Mouse (Mus musculus): Measurements from ENCODE around the gene Surf6.

The Surf6 gene

DNA sequence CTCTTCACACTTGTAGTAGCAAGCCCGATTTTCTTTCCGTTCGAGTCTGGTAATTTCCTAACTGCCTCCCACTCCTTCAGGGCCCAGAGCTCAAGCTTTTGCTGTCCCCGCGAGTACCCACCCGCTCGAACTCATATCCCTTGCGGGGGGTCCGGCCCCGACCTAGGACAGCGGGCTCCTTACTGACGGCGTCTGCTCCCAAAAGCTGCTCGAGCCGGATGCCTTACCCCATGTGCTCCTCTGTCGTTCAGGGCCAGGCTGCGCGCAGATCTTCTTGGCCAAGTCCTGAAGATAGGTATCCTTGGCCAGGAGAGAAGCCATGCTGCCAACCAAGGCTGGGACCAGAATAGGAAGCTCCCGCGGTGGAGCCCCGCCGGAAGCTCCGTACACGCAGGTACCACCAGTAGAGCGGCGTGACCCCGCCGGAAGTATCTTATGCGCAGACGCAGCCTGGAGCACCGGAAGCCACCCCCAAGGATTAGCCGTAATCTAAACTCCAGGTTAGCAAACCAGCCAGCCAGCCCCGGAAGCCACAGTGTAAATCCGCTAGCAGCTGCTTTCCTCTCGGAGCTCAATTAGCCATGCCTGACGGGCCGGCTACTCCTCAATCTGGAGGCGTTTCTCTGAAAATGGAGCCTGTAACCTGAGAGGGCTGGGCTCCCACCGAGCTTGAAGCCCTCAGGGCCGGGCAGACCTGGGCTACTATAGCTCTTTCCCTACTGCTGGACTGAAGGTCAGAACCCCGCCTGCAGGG lies at the start of gene Surf6:
Gene Surf6 (minus strand): TSS at position 413 of the 754 bp plus-strand sequence.
- DNase-seq, result peak; percentile 94

- DNase-seq, result no peak
Observed at GRCm38 (mm10) chr2:26952193-26952592, 49.5 kb upstream of the Surf6 start.

GRCm38 (mm10) chr2:26951346-26951905 lies 48.7 kb upstream of the Surf6 start:
- peak; percentile 28 to 34 for DNase-seq

DNA sequence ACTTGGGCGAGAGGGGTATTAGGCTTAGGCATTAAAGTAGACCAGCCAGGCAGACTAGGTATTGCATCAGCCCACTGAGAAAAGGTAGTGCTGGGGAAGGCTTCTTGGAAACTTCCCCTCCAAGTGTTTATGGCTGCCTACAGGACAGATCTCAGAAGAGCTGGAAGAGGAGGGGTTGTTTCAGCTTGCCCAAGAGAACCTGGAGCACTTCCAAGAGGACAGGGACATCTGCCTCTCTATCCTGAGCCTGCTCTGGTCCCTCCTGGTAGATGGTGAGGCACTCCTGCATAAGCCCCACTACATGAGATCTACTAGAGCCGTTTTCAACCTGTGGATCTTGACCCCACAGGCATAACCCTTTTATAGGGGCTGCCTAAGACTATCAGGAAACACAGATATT lies 47.7 kb upstream of the Surf6 start:
- peak; percentile 41 to 42 for DNase-seq

DNA sequence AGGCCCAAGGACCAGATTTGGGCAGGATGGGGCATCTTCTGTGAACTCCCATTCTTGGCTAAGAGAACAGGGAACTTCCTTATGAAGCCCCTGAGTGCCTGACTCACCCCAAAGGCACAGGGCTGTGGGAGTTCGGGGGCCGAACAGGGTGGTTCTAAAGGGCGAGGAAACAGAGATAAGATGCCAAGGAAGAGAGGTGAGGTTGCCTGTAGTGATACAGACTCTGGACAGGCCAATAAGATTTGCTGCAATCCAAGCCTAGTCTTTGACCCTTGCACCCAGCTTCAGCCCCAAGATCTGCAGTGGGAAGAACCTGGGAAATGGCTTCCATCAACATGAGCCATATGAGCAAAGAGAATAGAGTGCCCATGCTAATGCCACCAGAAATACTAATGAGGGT lies 40.6 kb upstream of the Surf6 start:
- DNase-seq, result no peak

- DNase-seq, result no peak
Observed at GRCm38 (mm10) chr2:26941539-26941938, 38.9 kb upstream of the Surf6 start.

DNA sequence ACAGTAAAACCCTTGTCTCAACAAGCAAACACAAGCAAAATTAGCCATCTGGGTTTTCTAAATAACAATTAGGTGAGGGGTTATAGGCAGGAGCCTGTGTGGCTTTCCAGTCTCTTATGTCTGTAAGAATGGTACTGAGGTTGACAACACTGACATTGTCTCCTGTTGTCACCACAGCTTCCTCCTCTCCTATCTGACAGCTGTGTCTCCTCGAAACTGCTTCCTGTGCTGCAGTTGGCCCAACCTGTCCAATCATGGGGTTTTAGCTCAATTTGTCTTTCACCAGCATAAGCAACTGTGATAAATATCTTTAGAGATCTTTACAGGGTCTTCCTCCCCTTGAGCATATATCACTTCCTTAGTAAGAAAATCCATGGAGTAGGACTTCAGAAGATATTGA lies 33.7 kb upstream of the Surf6 start:
- no peak for DNase-seq

GRCm38 (mm10) chr2:26935286-26935685 lies 32.6 kb upstream of the Surf6 start:
- DNase-seq, result no peak

- peak; percentile 94 to 96 for DNase-seq
Observed at GRCm38 (mm10) chr2:26933304-26934055, 30.8 kb upstream of the Surf6 start, which contains the start of the genes Surf4 and Stkld1. Gene Surf4 (minus strand): TSS chr2:26933928. Gene Stkld1 (plus strand): TSS chr2:26934047.

DNA sequence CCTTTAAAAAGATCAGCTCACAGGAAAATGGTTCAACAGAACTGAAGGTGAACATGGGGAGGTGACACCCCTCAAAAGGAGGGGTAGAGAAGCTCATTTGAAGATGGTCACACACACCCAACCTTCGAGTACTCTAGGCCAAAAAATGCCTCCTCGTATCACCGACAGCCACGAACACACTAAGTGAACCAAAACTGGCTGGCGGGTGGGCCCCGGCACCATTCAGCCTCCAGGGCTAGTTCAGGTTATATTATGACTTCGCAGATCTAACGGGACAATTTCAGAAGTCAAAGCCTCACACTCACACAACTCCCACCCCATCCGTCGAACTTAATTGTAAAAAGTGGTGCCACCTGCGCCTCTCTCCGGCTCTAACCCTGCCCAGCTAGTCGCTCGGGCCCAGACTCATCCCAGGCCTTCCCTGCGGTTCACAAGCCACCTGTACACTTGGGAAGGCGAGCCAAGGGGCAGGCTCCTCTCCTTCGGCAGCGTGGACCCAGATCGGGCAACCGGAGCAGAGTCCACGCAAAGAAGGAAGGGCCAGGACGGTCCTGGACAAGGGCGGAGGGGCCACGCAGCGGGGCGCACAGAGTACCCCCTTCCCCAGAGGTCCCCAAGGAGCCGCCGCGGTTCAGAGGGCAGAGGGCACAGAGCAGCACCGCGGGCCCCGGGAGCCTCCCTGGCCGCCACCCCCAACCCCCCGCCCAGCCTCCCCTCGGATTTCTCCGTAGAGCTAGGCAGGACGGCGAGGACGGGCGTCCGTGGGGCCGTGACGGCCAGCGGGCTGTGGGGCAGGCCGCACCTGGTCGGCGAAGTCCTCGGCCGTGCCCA lies 30.0 kb upstream of the Surf6 start:
- peak; percentile 64 to 67 for DNase-seq

DNA sequence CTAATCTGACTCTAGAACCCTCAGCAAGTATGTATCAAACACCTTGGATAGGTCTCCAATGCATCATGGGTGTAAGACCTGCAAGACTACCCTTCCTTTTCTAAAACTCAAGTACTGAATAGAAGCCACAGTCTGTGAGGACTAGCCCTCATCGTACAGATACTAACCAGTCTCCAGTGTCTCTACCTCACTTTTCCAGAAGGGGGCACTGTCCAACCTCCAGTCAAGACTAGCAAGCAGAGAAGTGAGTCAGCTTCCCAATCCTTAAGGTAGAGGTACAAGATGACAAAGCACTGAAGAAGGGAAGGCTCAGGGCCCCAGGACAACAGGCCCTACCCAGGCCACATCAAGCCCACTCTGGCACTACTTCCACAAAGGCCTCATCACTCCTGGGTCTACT lies 27.7 kb upstream of the Surf6 start:
- DNase-seq, result peak; percentile 83 to 88

DNA sequence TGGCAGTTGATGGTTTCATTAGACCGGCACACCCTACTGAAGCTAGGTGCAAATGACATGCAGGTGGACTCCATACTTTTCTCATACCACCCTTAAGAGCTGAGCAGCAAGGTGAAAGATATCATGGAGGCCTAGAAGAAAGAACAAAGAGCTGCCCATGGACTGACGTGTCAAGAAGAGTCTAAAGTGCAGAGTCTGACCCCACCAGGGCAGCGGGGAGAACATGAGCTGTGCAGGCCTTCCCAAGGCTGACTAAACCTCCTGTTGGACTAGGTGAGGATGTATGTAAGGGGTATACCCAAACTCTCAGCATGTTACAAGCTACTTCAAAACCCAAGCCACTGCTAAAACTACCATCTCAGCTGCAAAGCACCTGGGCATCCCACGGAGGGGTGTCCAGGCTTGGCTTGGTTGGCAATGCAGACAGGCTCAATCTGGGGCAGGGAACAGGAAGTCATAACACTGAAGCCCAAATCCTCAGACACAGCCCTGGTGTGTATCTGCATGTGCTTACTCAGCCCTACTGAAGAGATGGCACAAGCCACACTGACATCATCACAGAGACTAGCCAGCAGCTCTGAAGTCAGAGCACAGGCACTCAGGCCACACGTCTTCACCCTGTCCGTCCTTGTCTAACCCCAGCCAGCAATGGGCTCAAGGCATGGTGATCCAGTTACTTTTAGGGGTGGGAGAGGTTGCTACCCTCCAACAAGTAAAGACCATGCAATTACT lies 25.2 kb upstream of the Surf6 start:
- DNase-seq, result no peak

DNA sequence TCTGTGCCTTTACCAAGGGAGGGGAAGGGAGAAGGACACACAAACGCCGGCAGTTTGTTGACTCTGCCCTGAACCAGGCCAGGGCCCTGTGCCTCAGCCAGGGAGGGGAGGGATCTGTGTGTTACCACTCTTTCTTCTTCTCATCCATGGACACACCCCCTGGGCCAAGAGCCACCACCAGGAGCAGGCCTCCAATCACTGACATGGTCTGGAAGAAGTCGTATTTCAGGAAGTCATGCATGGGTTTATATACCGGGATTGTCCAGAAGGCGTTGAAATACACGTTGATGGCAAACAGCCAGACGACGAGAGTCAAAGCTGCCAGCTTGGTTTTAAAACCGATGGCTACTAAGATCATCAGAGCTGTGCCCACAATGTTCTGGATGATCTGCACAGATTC lies 19.1 kb upstream of the Surf6 start:
- no peak for DNase-seq

DNA sequence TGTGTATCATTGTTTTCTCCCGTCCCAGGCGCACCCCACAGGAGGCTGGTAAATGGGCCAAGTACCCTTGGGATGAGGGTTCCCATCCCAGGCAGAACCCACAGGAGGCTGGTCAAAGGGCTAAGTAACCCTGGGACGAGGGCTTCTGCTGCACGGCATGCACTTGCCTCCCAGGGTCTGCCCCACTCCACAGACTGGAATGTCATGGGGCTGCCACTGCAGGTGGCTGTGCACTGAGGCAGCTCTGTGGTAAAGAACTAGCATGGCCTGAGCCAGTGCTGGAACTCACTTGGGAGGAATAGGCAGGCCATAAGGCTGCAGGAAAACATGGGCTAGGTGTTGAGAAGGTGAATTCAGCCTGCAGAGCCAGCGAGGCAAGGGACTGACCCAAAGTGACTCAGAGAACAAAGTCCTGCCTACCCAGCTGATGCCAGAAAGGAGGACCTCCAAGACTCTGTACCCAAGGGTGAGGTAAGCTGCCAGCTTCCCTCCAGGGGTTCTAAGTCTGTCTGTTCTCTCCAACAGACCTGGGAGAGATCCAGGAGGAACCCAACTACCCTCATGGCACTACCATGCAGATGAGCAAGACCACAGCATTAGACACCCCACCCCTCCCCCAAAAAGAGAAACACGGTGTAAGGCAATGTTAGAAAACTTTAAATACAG lies 17.6 kb upstream of the Surf6 start:
- DNase-seq, result no peak

- DNase-seq, result no peak
Observed at GRCm38 (mm10) chr2:26919684-26920083, 17.0 kb upstream of the Surf6 start.

DNA sequence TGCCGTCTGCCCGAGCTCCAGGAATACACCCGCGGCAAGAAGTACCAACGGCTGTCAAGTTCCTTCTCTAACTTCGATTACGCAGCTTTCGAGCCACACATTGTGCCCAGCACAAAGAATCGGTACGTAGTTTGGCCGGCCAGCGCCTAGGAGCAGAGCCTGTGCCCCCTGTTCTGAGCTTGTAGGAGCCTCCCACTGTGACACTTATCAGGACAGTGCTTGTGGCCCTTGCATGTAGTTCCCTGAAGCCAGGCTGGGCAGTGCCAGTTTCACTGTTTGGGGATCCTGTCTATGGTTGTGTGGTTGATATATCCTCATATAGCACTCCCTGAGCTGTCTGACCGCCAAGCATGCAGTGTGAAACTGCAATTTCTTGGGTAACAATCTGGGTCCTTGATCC lies 14.1 kb upstream of the Surf6 start:
- no peak for DNase-seq

- DNase-seq, result peak; percentile 87
Observed at GRCm38 (mm10) chr2:26915927-26916728, 13.4 kb upstream of the Surf6 start, which contains the start of the genes Surf2 and Surf1. Gene Surf2 (plus strand): TSS chr2:26916367. Gene Surf1 (minus strand): TSS chr2:26916530.

GRCm38 (mm10) chr2:26914148-26914941 lies 11.7 kb upstream of the Surf6 start:
- no peak for DNase-seq

DNA sequence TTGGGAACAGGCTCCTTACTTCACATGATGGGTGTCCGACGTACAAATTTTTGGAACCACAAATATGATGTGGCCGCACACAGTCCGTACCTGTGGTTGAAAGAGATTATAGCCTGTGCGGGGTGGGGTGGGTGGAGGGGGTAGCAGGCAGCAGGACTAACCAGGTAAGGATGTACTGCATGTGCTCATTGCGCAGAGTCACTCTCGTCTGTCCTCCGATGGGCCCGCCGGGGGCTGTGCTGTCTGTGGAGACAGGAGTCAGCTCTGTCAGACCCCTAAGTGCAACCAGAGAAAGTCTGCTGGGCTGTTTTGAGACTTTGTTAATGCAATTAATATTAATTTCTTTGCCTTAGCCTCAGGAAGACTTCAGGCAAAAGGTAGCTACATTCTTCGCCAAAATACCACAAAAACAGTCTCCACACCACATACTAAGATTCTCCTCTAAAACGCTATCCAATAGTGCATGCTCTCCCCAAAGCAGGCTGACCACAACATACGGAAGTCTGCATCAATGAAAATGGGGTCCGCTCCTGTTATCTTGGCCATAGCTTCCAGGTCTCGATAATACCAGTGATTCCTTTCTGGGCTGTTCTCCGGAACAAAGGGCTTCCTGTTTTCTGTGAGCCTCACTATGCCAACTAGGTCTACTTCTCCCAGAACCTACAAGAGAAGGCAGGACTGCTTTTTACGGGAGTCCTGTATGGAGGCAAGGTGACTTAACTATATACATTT lies 10.9 kb upstream of the Surf6 start:
- DNase-seq, result no peak

Data from cerebellum, postnatal 14 days (tissue).